Mouse (Mus musculus) ovary, postnatal 36 days (tissue): Measurements from ENCODE around the gene Rmi2.

Experiments used
- DNase-seq: peaks from one replicate; pipeline ENCODE4 v3.0.0; 2022; ENCODE audit warnings: low spot score, mixed read lengths

Gene Rmi2

DNA sequence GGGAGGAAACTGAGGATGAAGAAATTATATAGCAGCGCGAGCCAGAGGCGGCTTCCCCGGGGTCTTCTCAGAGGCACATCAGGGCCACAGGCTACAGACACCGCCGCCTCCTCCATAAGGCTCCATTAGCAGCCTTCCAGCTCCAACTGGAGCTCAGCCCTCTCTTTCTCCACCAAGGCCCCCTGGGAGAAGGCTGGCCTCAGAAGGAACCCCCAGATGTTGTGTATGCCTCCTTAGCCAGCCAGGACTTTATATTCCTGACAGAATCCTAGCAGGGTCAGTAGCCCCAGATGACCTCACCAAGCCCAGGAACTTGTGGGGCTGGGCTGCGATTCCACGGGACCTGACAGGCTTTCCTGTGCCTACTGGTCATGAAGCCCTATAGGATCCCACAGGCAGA lies 32.0 kb downstream of the Rmi2 start:
- DNase-seq, result no peak

DNA sequence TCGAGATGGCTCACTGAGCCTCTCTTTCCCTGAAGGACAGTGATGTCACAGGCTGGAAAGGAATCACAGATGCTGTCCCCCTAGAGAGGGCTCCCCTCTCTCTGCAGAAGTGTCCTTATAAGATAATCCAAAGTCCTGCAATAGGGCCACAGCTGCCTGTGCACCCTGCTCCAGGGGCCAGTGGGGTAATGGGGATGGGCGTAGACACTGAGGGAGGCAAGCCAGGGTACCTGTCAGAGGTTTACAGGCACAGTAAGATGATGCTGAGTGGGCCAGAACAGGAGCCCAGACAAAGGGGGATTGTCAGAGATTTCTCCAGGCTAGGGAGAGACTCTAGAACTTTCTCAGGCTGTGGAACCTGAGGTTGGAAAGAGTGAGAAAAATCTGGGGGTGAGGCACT lies 32.6 kb downstream of the Rmi2 start:
- DNase-seq, result no peak

DNA sequence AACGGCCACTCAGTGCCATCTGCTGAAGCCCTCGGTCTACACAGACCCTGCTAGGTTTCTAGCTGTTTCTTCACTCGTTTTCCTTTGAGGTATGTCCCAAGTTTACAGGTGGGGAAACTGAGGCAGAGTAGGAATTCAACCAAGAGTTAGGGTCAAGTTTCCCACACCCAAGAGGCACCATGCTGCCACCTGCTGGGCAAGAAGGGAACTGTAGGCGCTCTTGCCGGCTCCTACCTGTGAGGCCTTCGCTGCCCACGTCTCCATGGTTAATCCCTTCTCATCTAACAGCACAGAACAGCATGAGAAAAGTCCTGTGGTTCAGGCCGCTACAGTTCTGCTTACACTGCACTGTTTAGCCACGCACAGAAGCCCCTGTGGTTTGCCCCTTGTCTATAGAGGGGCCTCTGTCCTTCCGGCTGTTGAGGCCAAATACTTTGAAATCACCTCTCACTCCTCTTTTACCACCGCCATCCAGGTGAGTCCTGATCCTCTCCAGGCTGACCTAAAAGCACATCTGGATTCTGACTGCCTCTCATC lies 33.1 kb downstream of the Rmi2 start:
- DNase-seq, result peak; percentile 63

DNA sequence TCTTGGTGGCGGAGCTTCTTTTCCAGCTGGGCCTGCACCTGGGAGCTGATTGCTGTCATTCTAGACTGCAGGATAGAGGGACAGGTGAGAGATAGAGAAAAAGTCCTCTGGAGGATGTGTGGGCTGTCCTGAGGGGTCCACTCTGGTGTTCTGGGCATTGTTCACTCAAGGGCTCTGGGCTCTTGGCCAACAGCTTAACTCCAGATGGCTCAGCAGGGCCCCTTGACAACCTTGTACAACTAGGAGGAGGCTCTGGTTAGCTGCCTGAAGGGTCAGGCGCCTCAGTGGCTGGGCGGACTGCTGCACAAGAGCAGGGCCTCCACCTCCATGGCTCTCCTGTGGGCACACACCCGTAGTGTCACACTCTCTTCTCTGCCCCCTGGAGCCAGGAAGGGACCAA lies 36.1 kb downstream of the Rmi2 start:
- DNase-seq, result no peak

DNA sequence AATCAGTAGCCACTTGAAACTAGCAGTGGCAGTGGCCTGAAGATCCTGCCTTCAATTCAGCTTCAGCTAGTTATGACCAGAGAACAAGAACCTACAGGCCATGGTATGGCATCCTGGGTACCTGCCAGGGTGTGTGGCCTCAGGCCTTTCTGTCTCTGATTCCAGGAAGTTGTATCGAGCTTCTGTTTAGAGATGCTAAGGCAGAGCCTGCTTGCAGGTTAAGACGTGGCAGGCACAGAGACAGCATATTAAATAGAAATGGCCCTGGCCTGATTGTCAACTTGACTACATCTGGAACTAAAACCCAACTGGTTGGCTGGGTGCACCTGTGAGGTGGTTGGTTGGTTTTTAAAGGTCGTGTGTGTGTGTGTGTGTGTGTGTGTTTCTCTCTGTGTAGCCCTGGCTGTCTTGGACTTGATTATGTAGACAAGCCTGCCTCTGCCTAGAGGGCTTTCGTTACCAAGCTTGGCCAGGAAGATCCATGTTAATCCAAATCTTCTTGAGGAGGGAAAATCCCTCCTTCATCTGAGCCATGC lies 38.0 kb downstream of the Rmi2 start:
- DNase-seq, result no peak

DNA sequence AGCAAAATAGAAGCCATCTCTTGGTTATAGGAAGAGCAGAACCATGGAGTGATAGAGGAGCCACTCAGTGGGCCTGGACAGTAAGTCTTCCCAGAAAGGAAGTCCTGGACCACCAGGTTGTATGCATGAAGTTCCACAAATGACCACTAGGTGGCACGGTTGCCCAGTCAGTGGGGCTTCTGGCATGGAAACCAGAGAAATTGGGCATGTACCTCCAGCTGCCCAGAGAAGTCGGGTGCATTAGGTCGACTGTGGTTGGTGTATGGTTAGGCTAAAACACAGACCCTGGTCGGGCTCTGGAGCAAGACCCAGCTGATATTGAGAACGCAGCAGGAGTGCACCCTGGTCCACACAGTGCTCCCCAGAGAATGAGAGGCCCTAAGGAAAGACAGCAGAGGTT lies 38.8 kb downstream of the Rmi2 start:
- peak; percentile 76 for DNase-seq

DNA sequence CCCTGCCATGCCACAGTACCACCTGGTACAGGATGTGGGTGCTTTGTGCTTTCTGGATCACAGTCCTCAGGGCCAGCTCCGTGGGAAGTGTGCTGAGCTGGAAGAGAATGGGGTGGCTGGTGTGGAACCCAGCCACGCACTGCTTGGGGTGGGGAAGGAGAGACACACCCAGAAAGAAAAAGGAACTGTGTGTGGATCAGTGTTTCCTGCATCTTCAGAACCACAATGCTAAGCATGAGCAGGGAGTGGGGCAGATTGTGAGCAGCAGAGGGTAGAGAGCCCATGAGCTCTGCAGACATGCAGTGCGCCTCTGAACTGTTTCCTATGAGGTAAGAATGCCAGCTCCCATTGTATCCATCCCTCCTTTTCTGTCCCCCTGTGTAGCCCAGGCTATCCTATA lies 43.4 kb downstream of the Rmi2 start:
- no peak for DNase-seq

DNA sequence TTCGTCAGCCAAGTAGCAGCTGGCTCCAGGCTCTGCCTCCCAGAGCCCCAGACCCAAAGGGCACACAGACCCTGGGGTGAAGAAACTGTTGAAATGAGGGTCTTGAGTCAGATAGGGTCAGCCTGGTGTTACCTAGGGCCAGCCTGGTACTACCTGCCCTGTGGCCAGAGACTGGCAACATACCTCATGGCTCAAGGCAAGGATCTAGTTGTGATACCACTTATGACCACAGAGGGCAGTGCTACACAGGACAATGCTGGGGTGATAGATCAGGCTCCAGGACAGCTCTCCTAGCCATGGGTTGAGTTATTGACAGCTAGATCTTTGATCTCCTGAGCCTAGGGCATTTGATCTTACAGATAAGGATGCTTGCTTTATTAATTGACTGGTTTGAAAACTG lies 44.6 kb downstream of the Rmi2 start:
- peak; percentile 41 for DNase-seq

DNA sequence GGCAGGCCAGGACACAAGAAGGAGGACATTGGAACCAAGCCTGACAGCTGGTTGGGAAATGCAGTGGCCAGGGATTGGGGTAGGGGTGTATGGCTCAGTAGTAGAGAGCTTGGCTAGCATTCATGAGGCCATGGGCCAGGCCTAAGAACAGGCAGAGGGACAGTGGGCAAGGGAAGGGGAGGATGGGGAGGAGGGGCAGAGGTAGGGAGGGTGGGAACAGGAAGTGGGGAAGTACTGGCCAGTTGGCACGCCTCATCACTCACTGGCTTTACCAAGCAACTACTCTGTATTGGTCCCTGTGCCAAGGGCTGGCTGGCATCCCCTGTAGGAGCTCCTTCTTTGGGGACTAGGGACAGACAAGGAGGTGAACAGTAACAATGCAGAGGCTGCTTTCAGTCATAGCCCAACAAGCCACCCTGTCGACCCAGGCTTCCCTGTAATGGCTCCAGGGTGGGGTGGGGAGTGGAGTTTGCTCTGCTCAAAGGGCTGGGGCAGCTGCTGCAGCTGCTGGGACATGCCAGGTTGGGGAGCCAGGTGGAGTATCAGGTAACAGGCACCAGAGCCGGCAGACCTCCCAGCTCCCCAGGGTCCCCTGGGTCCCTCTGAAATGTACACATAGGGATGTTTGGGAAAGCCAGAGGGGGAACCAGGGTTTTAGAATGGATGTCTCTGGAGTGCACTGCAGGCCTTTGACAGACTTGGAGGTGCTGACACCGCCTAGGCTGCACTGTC lies 46.5 kb downstream of the Rmi2 start:
- no peak for DNase-seq

DNA sequence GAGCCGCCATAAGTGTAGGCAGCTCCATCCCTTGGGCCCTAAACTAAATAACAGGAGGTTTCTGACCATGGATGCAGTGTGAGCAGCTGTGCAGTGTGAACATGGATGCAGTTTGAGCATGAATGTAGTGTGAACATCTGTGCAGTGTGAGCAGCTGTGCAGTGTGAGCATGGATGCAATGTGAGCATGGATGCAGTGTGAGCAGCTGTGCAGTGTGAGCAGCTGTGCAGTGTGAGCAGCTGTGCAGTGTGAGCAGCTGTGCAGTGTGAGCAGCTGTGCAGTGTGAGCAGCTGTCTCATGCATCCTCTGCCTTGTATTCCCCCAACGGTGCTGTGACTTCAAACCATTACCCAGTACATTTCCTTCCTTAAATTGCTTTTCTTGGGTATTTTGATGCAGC lies 52.6 kb downstream of the Rmi2 start:
- DNase-seq, result no peak

DNA sequence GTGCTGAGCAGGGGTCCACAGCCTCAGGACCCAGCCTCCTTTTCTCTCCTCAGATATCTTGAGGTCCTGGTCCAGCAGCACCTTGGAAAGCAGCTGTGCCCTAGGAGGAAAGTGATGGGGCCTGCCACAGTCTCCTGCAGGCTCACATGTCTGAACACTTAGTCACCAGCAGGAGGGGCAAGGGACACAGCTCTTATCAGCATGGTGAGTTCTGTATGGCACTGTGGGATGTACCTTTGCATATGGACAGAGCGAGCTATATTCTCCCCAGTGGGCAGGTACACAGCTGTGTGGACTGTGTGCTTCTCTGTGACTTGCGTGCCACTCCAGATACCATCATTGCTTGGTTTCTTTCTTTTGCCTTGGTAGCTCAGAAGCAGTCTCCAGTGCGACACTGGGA lies 55.5 kb downstream of the Rmi2 start:
- DNase-seq, result no peak

DNA sequence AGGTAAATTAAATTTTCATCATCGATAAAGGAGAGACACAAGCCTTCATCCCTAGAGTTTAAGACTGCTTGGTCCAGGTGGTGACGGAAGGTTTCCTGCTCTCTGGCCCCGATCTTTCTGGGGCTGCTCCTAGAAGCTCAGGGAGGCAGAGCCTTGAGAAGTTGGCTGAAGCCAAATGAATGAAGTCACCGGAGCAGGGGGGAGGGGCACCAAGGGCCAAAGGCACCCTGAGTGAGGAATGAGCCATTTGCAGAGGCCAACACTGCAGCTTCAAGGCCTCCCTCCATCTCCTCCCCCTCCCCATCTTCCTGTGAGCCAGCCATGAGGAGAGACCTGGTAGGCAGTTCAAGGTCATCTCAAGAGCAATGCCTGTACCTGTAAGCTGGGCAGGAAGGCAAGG lies 58.3 kb downstream of the Rmi2 start:
- DNase-seq, result no peak

DNA sequence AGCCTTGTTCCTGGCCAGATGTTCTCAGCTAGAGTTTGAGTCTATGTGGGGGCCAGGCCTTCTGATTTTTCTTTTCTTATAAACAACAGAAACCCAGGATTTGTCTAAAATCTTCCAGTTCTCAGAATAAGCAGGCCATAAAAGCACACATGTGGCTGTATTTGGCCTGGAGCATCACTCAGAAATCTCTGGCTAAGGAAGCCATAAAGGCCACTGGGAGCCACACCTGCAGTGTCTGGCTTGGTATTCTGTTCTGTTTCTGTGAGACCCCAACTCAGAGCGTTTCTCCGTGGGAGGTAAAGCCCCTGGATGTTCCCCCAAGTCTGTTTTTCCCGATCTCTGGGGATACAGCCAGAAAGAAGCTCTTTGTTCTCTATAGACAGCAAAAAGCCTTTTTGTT lies 61.0 kb downstream of the Rmi2 start:
- no peak for DNase-seq

DNA sequence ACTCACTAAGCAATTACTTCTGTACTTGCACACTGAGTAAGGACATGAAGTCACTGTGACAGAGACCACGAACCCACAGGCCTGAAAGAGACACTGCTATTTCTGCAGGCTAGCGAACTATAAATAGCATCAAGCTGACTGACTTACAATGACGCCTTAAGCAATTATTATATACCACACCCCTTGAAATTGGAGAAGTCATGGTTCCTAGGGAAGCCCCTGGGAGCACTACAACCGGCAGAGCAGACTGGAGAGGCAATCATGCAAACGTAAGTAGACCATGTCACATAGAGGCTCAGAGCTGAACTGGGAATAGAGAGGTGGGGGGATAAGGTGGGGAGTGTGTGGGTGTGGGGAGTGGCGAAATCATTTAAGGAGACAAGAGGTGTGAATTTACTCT lies 62.5 kb downstream of the Rmi2 start:
- no peak for DNase-seq

DNA sequence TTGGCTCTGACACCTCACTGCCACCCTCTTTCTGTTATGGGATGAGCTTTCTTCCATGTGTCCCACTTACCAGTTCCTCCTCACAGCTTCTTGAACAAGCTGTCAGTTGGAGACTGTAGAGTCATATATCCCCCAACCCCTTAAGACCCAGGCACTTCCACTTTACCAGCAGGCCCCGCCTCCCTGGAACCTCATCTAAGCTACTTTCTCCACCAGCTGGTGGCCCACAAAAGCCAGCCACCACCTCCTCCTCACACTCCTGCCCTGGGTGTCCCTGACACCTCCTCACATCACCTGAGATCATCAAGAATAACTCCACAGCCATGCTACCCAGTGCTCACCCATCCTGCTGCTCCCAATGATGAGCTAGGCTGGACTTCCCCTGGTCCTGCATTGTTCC lies 65.9 kb downstream of the Rmi2 start:
- DNase-seq, result no peak

DNA sequence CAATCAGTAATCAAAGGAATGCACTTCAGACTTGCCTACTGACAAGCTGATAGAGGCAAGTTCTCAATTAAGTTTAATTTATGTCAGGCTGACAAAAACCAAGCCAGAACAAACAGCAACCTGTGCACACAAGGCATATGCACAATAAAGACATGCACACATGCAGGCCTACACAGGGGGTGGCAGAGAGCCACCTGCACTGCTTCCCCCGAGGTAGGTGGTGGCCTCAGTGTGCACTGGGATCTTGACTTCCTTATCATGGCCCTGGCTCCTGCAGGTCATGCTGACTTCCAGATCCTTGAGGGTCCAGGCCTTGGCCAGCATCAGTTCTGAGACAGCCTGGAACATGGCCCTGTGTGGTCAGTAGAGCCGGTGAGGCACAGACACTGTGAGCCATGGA lies 67.1 kb downstream of the Rmi2 start:
- DNase-seq, result no peak

DNA sequence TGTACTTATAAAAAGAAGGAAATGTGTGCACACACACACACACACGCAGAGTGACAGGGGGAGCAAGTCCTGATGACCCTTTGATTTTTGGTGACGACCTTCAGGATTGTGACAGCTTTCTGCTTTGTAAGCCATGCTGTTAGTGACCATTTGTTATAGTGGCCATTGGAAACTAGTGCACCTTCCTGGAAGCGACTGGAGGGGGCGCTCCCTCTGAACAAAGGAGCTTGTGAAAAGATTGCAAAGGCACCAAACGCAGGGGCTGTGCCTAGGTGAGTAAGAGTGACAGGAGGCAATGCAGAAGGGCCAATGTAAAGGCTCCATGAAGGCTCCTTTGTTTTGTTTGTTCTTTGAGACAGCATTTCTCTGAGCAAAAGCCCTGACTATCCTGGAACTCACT lies 68.0 kb downstream of the Rmi2 start:
- no peak for DNase-seq

DNA sequence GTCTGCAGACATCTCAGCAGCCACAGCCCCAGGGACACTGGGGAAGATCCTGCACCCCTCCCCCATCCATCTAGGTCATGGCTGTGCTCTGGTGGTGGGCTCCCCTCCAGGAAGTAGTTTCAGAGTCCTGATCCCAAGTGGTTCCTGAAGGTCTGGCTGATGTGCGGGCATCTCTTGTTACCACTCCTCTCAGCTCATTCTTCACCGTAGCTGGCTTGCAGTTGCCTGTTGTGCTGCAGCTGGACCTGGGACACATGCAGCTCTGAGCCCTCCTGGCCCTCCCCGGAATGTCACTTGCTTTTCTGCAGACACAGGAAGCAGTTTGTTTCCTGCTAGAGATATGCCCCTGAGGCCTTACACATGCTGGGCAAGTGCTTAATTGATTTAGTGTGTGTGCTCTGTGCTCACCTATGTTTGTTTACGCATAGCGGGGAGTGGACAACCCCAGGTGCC lies 70.8 kb downstream of the Rmi2 start:
- DNase-seq, result no peak

DNA sequence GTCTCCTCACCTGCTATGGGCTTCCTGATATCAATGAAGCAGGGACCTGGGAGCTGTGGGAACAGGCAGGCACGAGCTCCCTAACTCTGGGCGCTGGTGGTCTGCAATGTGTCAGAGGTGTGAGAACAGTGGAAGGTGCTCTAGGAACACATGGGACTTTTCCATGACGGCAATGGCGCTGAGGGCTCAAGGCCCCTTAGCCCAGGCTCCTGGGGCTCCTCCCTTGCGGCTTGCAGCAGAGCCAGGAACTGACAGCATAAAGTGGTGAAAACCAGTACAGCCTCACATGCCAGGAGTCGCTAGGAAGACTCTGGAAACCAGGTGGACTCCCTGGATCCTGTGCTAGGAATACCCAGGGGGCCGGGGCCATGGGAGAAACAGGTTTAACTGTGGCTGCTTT lies 75.7 kb downstream of the Rmi2 start:
- no peak for DNase-seq

DNA sequence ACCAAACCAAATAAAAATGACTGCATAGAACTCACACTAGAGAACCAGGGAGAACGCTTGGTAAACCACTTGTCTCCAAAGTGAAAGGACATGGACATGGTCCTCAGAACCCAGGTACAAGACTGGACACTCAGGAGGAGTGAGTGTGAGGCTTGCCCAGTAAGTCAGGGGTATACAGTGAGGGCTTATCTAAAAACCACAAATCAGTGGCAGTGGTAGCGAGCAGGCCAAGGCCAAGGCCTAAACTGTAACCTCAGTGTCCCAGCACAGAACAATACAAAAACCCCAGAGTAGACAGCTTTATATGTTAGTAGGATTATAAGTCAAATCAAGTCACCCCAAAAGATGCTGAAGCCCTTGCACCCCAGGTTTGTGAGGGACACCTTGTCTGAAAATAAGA lies 76.2 kb downstream of the Rmi2 start:
- no peak for DNase-seq

DNA sequence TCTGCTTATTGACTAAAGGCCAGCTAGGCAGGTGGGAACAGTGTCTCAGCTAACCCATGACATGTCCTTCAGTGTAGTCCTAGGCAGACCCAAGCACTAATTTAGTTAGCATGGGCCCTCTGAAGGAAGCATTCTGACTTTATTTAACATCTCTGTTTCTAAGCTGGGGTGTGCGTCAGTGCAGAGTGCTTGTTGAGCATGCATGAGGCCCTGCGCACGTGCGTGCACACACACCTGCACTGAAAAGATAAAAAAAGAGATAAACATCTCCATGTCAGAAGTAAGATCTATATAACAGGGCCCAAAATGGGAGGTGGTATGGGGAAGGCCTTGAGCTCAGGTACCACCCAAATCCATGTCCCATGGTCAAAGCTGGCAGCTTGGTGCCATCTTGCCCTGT lies 80.2 kb downstream of the Rmi2 start:
- DNase-seq, result no peak

DNA sequence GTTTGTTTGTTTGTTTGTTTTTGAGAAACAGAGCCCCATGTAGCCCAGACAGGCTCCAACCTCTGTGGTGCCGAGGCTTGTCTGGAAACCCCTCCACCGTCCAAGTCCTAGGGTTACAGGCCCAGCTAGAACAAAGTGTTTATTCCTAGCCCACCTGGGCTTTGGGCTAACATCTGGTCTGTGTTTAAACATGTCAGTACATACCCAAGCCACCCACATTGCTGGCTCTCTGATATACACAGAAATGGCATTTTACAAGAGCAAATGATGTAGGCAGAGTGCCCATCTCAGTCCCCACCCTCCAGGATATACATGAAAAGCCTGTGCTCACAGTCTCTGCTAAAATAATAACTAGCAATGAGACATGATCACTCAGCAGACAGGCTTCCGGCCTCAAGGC lies 81.4 kb downstream of the Rmi2 start:
- DNase-seq, result no peak

DNA sequence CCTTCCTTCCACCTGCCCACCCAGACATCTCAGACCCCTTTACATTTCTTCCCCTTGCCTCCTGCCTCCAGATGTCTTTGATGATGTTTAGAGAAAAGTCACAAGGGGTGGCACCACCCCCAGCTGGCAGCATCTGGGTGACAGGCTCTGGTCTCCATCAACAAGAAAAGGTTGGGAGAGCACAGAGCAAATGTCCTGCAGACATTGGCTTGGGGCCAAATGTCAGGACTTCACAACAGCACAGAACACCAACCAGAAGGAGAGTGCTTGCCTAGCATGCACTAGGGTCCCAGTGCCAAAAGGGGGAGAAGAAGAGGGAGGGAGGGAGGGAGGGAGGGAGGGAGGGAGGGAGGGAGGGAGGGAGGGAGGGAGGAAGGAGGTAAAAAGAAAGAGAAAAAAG lies 85.0 kb downstream of the Rmi2 start:
- no peak for DNase-seq

DNA sequence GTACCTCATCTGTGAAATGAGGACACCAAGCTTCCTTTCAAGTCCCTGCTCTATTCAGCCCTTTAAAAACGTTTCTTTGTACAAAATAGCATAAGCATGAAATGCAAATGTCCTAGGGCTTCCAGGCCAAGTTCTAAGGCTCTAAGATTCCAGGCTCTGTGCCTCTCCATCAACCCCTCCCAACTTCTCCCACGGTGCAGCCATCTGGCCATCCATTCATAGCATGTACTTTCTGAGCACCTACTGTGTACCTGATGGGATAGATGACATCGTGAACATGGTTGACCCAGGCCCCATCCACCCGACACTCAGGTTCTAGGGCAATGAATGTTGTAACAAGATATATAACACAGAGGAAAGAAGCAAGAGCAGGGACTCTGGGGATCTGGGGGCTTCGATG lies 88.7 kb downstream of the Rmi2 start:
- no peak for DNase-seq
